Mouse (Mus musculus) neural tube, embryonic 10.5 days (tissue): ENCODE results near the gene Clec3b.

Source experiments
- DNase-seq: peaks from one replicate; pipeline ENCODE4 v3.0.0-alpha.2; 2017; ENCODE audit warnings: low spot score; ENCODE audit errors: extremely low spot score

Clec3b gene

GRCm38 (mm10) chr9:123150241-123151020 lies at the start of gene Clec3b:
Clec3b (plus strand) TSS chr9:123150946.
- no peak for DNase-seq

GRCm38 (mm10) chr9:123103425-123103824 lies 47.3 kb upstream of the Clec3b start:
- no peak for DNase-seq

GRCm38 (mm10) chr9:123104362-123104761 lies 46.4 kb upstream of the Clec3b start:
- no peak for DNase-seq

GRCm38 (mm10) chr9:123107186-123107585 lies 43.6 kb upstream of the Clec3b start:
- DNase-seq, result no peak

GRCm38 (mm10) chr9:123109188-123109587 lies 41.6 kb upstream of the Clec3b start:
- no peak for DNase-seq

GRCm38 (mm10) chr9:123111751-123112221 lies 39.0 kb upstream of the Clec3b start:
- DNase-seq, result no peak

GRCm38 (mm10) chr9:123112805-123113521 lies 37.8 kb upstream of the Clec3b start, which contains the start of the genes Zdhhc3 and Exosc7:
Zdhhc3 (minus strand) TSS chr9:123113205.
Exosc7 (plus strand) TSS chr9:123113215.
- peak; percentile 91 for DNase-seq

GRCm38 (mm10) chr9:123113931-123114330 lies 36.8 kb upstream of the Clec3b start:
- no peak for DNase-seq

- no peak for DNase-seq
Observed at GRCm38 (mm10) chr9:123115566-123115965, 35.2 kb upstream of the Clec3b start.

- DNase-seq, result no peak
Observed at GRCm38 (mm10) chr9:123123017-123123416, 27.7 kb upstream of the Clec3b start.

GRCm38 (mm10) chr9:123123571-123124412 lies 27.0 kb upstream of the Clec3b start:
- DNase-seq, result no peak

- no peak for DNase-seq
Observed at GRCm38 (mm10) chr9:123124413-123124981, 26.2 kb upstream of the Clec3b start.

- no peak for DNase-seq
Observed at GRCm38 (mm10) chr9:123127663-123128062, 23.1 kb upstream of the Clec3b start.

- DNase-seq, result no peak
Observed at GRCm38 (mm10) chr9:123132994-123133393, 17.8 kb upstream of the Clec3b start.

GRCm38 (mm10) chr9:123136953-123137682 lies 13.6 kb upstream of the Clec3b start:
- DNase-seq, result no peak

- no peak for DNase-seq
Observed at GRCm38 (mm10) chr9:123138891-123139474, 11.8 kb upstream of the Clec3b start.

- DNase-seq, result no peak
Observed at GRCm38 (mm10) chr9:123139887-123140614, 10.7 kb upstream of the Clec3b start.

GRCm38 (mm10) chr9:123148430-123148829 lies 2.3 kb upstream of the Clec3b start:
- no peak for DNase-seq

- DNase-seq, result no peak
Observed at GRCm38 (mm10) chr9:123151561-123151960, 815 bp downstream of the Clec3b start.
